Mouse (Mus musculus) brain, embryonic 14.5 days (tissue): ENCODE measurements around the gene Ccl26. TPM values are rescaled to one million over a fixed set of nuclear protein-coding genes. Genes with fewer than 3 reads are reported as not detected.

Experiments used
- DNase-seq: peaks from one replicate; pipeline ENCODE4 v3.0.0-alpha.2; 2011; ENCODE audit warnings: low read depth
- CTCF ChIP-seq: fragments of 200-500 bp; IDR thresholded peaks from 2 replicates; pipeline ENCODE4 v1.5.1; 2012; ENCODE audit warnings: inconsistent platforms, mild to moderate bottlenecking, moderate library complexity, borderline replicate concordance; ENCODE audit not compliant: insufficient read depth, insufficient read length; ENCODE audit errors: extremely low read depth
- POLR2A ChIP-seq: fragments of 200-500 bp; IDR thresholded peaks from 2 replicates; pipeline ENCODE4 v1.6.1; 2012; ENCODE audit warnings: mild to moderate bottlenecking, inconsistent platforms, borderline replicate concordance; ENCODE audit not compliant: poor library complexity, insufficient read depth, insufficient read length, severe bottlenecking; ENCODE audit errors: extremely low read depth
- polyA plus RNA-seq: library from polyadenylated mRNA; depleted of rRNA; stranded (reverse); fragments of >200 nt; gene quantifications from 2 replicates; pipeline ENCODE4 v1.2.3, GENCODE M21; 2012

The Ccl26 gene
- polyA plus RNA-seq, 1 experiment: not detected

DNA sequence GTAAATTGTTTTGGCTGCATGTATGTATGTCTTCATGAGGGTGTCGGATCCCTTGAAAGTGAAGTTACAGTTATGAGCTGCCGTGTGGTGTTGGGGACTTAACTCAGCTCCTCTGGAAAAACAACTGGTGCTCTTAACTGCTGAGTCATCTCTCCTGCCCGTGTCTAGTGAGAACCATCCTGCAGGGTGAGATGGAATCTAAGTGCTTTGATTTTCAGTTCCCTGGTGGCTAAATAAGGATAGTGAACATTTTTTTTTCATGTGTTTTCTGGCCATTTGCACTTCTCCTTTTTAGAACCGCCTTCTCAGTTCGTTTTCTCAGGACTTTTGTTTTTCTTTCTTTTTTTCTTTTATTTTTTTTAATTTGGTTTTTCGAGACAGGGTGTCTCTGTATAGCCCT lies 5.3 kb upstream of the Ccl26 start:
- TF ChIP-seq CTCF (no peak), POLR2A (no peak)

DNA sequence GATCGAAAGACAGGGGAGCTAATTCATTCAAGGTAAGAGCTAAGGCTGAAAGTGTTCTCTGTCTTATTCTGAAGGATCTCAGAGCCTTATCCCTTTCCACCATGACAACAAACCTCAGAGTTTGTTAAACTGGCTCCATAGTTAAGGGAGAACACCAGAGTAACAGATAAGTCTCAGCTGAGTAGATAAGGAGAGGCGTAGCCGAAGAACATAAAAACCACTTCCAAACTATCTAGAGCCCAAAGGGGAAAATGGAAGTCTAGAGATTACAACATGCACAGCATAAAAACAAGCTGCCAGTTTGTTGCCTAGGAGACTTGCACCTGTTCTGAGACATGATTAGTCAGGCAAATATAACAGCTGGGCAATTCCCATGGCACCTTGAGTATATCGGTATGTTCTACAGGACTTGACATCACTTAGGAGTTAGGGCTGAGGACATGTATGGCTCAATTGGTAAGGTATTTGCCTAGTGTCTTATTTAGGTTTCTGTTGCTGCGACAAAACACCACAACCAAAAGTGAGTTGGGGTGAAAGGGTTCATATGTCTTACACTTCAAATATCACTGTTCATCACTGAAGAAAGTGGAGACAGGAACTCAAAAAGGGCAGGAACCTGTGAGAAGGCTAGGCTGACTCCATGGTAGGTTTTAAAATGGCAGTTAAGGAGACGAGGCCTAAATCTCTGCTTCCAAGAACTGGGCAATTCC lies 4.3 kb upstream of the Ccl26 start:
- DNase-seq: no peak
- no peak for TF ChIP-seq POLR2A
- no peak for TF ChIP-seq CTCF

More for the DNA sequence above, 5.3 kb upstream of the Ccl26 start:
- no peak for DNase-seq

GRCm38 (mm10) chr5:135557671-135558070 lies 5.7 kb downstream of the Ccl26 start:
- TF ChIP-seq CTCF (no peak), POLR2A (no peak)
- no peak for DNase-seq

- DNase-seq: peak; percentile 50
- TF ChIP-seq POLR2A (no peak), CTCF (no peak)
Observed at GRCm38 (mm10) chr5:135557051-135557450, 6.3 kb downstream of the Ccl26 start.

- TF ChIP-seq CTCF (no peak), POLR2A (no peak)
- no peak for DNase-seq
Observed at GRCm38 (mm10) chr5:135556259-135556658, 7.1 kb downstream of the Ccl26 start.

DNA sequence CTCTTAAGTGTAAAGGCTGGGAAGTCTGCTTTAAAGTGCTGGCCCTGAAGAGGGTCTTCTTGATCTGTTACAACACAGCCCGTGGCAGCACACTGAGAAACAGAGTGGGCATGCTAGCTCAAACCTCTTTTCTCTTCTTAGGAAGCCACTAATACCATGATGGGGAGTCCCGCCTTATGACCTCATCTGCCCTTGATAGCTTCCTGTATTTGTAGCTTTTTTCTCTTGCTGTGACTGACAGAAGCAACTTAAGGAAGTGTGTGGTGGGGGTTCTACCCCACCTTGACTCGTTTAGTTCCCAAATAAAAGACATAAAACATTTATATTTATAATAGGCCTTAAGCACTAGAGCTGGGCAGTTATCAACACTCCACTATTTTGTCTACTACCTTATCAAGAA lies 11.8 kb downstream of the Ccl26 start:
- TF ChIP-seq POLR2A (no peak), CTCF (no peak)
- DNase-seq: no peak

GRCm38 (mm10) chr5:135550910-135551309 lies 12.5 kb downstream of the Ccl26 start:
- TF ChIP-seq CTCF (peak; percentile 47; the same call in 1 of the 2 replicates), POLR2A (no peak)
- DNase-seq: peak; percentile 30

DNA sequence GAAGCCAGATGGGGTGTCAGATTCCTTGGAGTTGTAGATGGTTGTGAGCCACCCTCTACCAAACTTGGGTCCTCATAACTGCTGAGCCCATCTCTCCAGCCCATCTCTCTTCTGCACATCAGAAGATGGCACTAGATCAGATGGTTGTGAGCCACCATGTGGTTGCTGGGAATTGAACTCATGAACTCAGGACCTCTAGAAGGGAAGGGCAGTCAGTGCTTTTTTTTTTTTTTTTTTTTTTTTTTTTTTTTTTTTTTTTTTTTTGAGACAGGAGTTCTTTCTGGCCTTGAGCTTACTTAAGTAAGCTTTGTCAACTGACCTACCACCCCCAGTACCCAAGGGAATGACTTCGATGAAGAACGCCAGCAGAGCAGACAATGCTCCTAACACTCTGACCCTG lies 15.4 kb downstream of the Ccl26 start:
- TF ChIP-seq CTCF (no peak), POLR2A (no peak)
- DNase-seq: no peak

DNA sequence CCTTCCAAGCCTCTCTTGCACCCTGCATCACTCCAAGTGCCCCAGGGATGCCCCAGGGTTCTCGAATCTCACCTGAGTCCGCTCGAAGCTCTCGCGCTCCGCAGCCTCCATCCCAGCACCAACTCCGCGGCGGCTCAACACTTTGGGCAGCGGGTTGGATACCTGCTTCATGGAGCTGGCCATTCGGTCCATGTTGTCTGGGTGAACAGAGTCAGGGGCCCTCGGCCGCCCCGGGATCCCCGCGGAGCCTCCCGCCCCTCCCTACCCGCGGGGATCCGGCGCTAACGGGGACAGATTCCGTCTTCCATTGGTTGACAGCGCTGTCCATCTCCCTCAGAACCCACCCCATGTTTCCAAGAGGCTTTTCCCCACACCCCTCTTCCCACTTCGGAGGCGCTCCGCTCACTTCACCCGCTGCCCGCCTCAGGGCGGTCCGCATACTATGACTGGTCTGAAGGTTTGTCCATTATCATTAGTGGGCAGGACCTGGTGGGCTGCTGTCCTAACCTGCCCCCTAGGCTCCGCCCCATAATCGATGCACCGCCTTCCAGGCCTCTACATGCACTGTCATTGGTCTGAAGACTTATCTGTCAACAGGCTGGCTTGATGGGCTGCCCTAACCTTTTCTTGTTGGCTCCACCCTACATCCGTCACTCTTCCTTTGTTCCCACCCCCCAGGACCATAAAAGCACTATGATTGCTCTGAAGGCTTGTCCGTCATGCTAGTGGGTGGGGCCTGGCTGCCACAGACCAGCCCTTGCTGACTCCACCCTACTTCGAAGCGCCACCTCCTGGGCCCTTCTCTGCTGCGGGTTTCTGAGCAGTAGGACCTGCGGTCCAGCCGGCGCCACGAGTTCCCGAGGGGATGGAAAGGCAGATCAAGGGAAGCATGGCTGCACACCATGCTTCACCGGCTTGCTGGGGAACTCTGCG lies 18.2 kb downstream of the Ccl26 start, which contains the start of gene Hip1:
Hip1 (minus strand) TSS at position 256 of the 933 bp plus-strand sequence.
- peak; percentile 100 for DNase-seq
- TF ChIP-seq CTCF: peak; percentile 44; the same call in 1 of the 2 replicates
- TF ChIP-seq POLR2A: peak; percentile 39; the same call in 1 of the 2 replicates

GRCm38 (mm10) chr5:135544032-135544558 lies 19.3 kb downstream of the Ccl26 start:
- peak; percentile 23 for DNase-seq
- TF ChIP-seq CTCF (no peak), POLR2A (no peak)

GRCm38 (mm10) chr5:135537794-135538214 lies 25.6 kb downstream of the Ccl26 start:
- TF ChIP-seq CTCF (no peak), POLR2A (no peak)

GRCm38 (mm10) chr5:135537326-135537725 lies 26.0 kb downstream of the Ccl26 start:
- TF ChIP-seq CTCF (no peak), POLR2A (no peak)
- no peak for DNase-seq

More at GRCm38 (mm10) chr5:135537794-135538214, 25.6 kb downstream of the Ccl26 start:
- no peak for DNase-seq
